ENCODE assay signal across 8 mouse cellular contexts in the genomic region with DNA sequence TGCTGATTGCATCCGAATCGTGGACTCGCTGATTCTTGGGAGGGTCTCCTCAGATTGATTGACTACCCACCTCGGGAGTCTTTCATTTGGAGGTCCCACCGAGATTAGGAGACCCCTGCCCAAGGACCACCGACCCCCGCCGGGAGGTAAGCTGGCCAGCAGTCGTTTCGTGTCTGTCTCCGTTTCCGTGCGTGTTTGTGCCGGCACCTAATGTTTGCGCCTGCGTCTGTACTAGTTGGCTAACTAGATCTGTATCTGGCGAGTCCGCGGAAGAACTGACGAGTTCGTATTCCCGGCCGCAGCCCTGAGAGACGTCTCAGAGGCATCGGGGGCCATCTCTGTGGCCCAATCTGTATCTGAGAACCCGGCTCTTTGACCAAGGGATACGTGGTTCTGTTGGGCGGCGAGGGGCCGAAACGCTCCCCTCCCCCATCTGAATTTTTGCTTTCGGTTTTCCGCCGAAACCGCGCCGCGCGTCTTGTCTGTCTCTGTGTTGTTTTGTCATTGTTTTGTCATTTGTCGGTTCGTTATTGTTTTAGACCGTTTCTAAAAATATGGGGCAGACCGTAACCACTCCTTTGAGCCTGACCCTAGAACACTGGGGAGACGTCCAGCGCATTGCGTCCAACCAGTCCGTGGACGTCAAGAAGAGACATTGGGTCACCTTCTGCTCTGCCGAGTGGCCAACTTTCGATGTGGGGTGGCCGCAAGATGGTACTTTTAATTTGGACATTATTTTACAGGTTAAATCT.
DNase-seq lines count a peak whose midpoint lies in the region; ATAC-seq and TF ChIP-seq lines count a peak whose summit lies in the region.
"Not testable (repeated sequence)": the region's sequence is repeated elsewhere in the genome, so short reads cannot be mapped to it uniquely, and the experiment has no call there.

No protein-coding gene starts in this region.

- ATAC-seq in forebrain, postnatal 0 days; hindbrain, embryonic 13.5 days (ENCODE audit: low FRiP score); liver, embryonic 14.5 days (ENCODE audit: insufficient read depth); midbrain, embryonic 15.5 days (replicated peaks): not testable (repeated sequence)

- not testable (repeated sequence) for TF ChIP-seq EP300 in liver, embryonic 14.5 days (IDR thresholded peaks at IDR 0.05; ENCODE audit: low read depth)

- WGBS in forebrain, postnatal 0 days = 70% methylated on average over 49 of the region's 51 CpGs
- WGBS in hindbrain, embryonic 13.5 days = 70% methylated on average over 51 of the region's 51 CpGs
- whole genome bisulfite sequencing in liver, embryonic 14.5 days (ENCODE audit: insufficient replicate concordance) = 64% methylated on average over 49 of the region's 51 CpGs
- WGBS in midbrain, embryonic 15.5 days = 71% methylated on average over 51 of the region's 51 CpGs

- not testable (repeated sequence) for H3K9ac ChIP-seq in forebrain, postnatal 0 days; hindbrain, embryonic 13.5 days; liver, embryonic 14.5 days (replicated peaks); midbrain, embryonic 15.5 days

- not testable (repeated sequence) for H3K36me3 ChIP-seq in forebrain, postnatal 0 days (ENCODE audit: insufficient read depth); hindbrain, embryonic 13.5 days; liver, embryonic 14.5 days (replicated peaks; ENCODE audit: control insufficient read depth, insufficient read depth, low read depth); midbrain, embryonic 15.5 days (replicated peaks)

- not testable (repeated sequence) for H3K9me3 ChIP-seq in forebrain, postnatal 0 days (ENCODE audit: low read length); liver, embryonic 14.5 days (ENCODE audit: control insufficient read depth, low read length)
- peaks cover 16% of the 10 kb centered on the region for H3K9me3 ChIP-seq in hindbrain, embryonic 13.5 days
- H3K9me3 ChIP-seq in midbrain, embryonic 15.5 days = peaks cover 16% of the 10 kb centered on the region

- H3K4me3 ChIP-seq in forebrain, postnatal 0 days (ENCODE audit: low read depth, low read length) = not testable (repeated sequence)
- H3K4me3 ChIP-seq in hindbrain, embryonic 13.5 days = peak overlapping the region; percentile 34
- H3K4me3 ChIP-seq in liver, embryonic 14.5 days (ENCODE audit: insufficient read depth in 1 of 2, low read depth in 2 of 2, low read length in 2 of 2) = peak overlapping the region; percentile 25 to 44
- peak overlapping the region; percentile 19 for H3K4me3 ChIP-seq in midbrain, embryonic 15.5 days

- H3K4me1 ChIP-seq in forebrain, postnatal 0 days (ENCODE audit: insufficient read depth); hindbrain, embryonic 13.5 days (replicated peaks); liver, embryonic 14.5 days (replicated peaks; ENCODE audit: control insufficient read depth in 2 of 2, insufficient read depth in 2 of 2, low read length in 1 of 2); midbrain, embryonic 15.5 days: not testable (repeated sequence)

- not testable (repeated sequence) for TF ChIP-seq CTCF in forebrain, postnatal 0 days (IDR thresholded peaks at IDR 0.05; ENCODE audit: low read depth); liver, embryonic 14.5 days (IDR thresholded peaks at IDR 0.05; ENCODE audit: low read depth)

- H3K27ac ChIP-seq in forebrain, postnatal 0 days (ENCODE audit: low read depth, low read length); hindbrain, embryonic 13.5 days; liver, embryonic 14.5 days; midbrain, embryonic 15.5 days: not testable (repeated sequence)

- not testable (repeated sequence) for H3K27me3 ChIP-seq in forebrain, postnatal 0 days (ENCODE audit: insufficient read depth, low read length); hindbrain, embryonic 13.5 days; liver, embryonic 14.5 days (ENCODE audit: control insufficient read depth, insufficient read depth, low read length); midbrain, embryonic 15.5 days (replicated peaks)

- H3K4me2 ChIP-seq in forebrain, postnatal 0 days (ENCODE audit: low read depth) = peak overlapping the region; percentile 10; the same call in 1 of the 2 replicates
- H3K4me2 ChIP-seq in hindbrain, embryonic 13.5 days = peak overlapping the region; percentile 41
- H3K4me2 ChIP-seq in liver, embryonic 14.5 days (ENCODE audit: low read depth) = peak overlapping the region; percentile 19; the same call in 1 of the 2 replicates
- H3K4me2 ChIP-seq in midbrain, embryonic 15.5 days = peak overlapping the region; percentile 35

- peak; percentile 38 to 82 for DNase-seq in adrenal gland, adult (ENCODE audit: inconsistent age in 2 of 2, low spot score in 1 of 2)
- DNase-seq in cerebellum, postnatal 36 days = peak; percentile 24 to 27
- not testable (repeated sequence) for DNase-seq in forebrain, postnatal 0 days; liver, embryonic 14.5 days (ENCODE audit: low read depth in 3 of 3, low spot score in 3 of 3)
- DNase-seq in kidney, postnatal 10 days = peak; percentile 25
- DNase-seq in spleen, postnatal 4 days (ENCODE audit: low spot score in 2 of 2) = peak; percentile 21 to 65
